Mouse (Mus musculus): ENCODE measurements around the gene Tipin.

Gene Tipin

DNA sequence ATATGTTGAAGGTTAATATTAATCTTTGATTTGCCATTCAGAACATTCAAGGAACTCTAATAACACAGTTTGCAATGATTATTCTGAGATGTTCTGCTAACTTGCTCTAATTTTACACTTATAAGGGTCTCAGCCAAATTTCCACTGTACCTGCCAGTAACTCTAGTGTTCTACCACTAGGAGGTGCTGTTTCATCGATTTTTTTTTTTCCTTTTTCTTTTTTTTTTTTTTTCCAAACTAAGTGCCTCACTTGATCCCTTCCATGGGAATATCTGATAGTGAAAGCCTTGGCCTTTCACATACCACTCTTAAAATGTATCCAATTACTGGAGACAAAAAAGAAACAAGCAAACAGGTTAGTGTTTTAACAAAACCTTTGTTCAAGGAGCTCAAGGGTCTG is 66.0 kb downstream of the Tipin start:
- no peak for DNase-seq

DNA sequence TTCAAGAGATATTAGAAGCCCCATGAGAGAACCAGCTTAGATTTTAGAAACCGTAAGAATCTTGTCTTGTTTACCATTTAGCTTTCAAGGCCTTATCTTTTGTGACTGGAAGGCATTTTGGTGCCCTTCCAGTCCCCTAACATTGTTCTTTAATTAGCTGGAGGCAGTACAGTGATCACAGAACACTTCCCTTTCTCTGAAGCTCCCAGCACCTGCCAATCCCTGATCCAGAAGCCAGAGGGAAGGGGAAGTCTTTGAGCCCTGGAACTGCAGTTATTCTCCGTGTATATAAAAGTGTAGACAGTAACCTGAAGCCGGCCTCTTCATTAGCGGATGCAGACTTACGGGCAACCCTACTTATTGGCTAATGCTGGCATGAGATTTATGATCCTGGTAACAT is 68.1 kb downstream of the Tipin start:
- no peak for DNase-seq

DNA sequence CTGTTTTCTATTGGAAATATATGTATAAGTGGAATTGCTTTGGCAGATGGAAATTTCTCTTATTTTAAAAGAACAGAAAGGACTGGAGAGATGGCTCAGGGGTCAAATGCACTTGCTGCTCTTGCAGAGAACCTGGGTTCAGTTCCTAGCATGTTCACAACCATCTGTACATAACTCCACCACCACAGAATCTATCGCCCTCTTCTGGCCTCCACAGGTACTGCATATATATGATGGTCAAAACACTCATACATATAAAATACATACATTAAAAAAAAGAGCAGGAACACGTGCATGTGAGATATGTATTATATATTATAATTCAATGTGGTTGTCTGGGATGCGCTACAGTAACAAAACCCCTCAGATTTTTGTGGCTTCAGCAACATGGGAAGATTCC is 69.8 kb downstream of the Tipin start:
- DNase-seq: no peak
